Mouse (Mus musculus) liver, embryonic 15.5 days (tissue): Measurements from ENCODE around the gene Cryab. TPM values are rescaled to one million over a fixed set of nuclear protein-coding genes. Genes with fewer than 3 reads are reported as not detected.

Experiments
- ATAC-seq: fragments of 200-750 bp; cut with Nextera tagmentation; 2 replicates; pipeline ENCODE4 v1.8.0; 2017; ENCODE audit warnings: moderate number of reproducible peaks, mild to moderate bottlenecking, moderate library complexity; ENCODE audit not compliant: insufficient read depth
- H3K27ac ChIP-seq: fragments of 300-500 bp; sonication (generic); replicated peaks from 2 replicates; pipeline ENCODE4 v1.5.1; 2015; ENCODE audit warnings: mild to moderate bottlenecking, inconsistent platforms
- H3K27me3 ChIP-seq: fragments of 300-500 bp; sonication (generic); 2 replicates; pipeline ENCODE4 v1.6.1; 2015; ENCODE audit warnings: mild to moderate bottlenecking, inconsistent platforms
- H3K36me3 ChIP-seq: fragments of 300-500 bp; sonication (generic); replicated peaks from 2 replicates; pipeline ENCODE4 v1.6.1; 2015; ENCODE audit warnings: moderate library complexity, mild to moderate bottlenecking, inconsistent platforms
- H3K4me1 ChIP-seq: fragments of 300-500 bp; sonication (generic); replicated peaks from 2 replicates; pipeline ENCODE4 v1.6.1; 2015; ENCODE audit warnings: inconsistent platforms
- H3K4me2 ChIP-seq: fragments of 300-500 bp; sonication (generic); 2 replicates; pipeline ENCODE4 v1.6.1; 2015; ENCODE audit warnings: moderate library complexity, mild to moderate bottlenecking, inconsistent platforms
- H3K4me3 ChIP-seq: fragments of 300-500 bp; sonication (generic); replicated peaks from 2 replicates; pipeline ENCODE4 v1.5.1; 2015; ENCODE audit warnings: mild to moderate bottlenecking, inconsistent platforms
- H3K9ac ChIP-seq: fragments of 300-500 bp; sonication (generic); 2 replicates; pipeline ENCODE4 v1.6.1; 2015; ENCODE audit warnings: moderate library complexity, mild to moderate bottlenecking, inconsistent platforms
- H3K9me3 ChIP-seq: fragments of 300-500 bp; sonication (generic); replicated peaks from 2 replicates; pipeline ENCODE4 v1.6.1; 2016; ENCODE audit warnings: inconsistent platforms
- WGBS: fragments of 180-500 bp; shearing (Covaris S2); methylation state at CpG from one replicate; pipeline ENCODE4 v1.1.7; 2015; ENCODE audit warnings: mixed read lengths; ENCODE audit not compliant: insufficient replicate concordance; 5-methylcytosine and 5-hydroxymethylcytosine counted together
- polyA plus RNA-seq: library from polyadenylated mRNA; unstranded; fragments of >200 nt; fragmentation: Nextera tagmentation; extraction: Ambion mirVana; gene quantifications from 2 replicates; pipeline ENCODE4 v1.2.1, GENCODE M21; 2015

Cryab gene
- polyA plus RNA-seq: 9.9 and 15.2 TPM in 2 replicates

- H3K27ac ChIP-seq: no peak within 1 kb of the TSS
- H3K9ac ChIP-seq: no peak within 1 kb of the TSS
- H3K36me3 ChIP-seq: no peaks in the 10 kb centered on the region
- 64% methylated on average over 22 of the region's 22 CpGs for WGBS
- H3K9me3 ChIP-seq: no peaks in the 10 kb centered on the region
- ATAC-seq: no peak
- H3K4me3 ChIP-seq: no peak within 1 kb of the TSS
- no peaks in the 10 kb centered on the region for H3K4me1 ChIP-seq
- H3K27me3 ChIP-seq: peaks cover 12% of the 10 kb centered on the region; the same call in 1 of the 2 replicates
- no peak within 1 kb of the TSS for H3K4me2 ChIP-seq
These were observed at the start of gene Cryab for GRCm38 (mm10) chr9:50751323-50751722. Cryab (plus strand) TSS chr9:50751325.

DNA sequence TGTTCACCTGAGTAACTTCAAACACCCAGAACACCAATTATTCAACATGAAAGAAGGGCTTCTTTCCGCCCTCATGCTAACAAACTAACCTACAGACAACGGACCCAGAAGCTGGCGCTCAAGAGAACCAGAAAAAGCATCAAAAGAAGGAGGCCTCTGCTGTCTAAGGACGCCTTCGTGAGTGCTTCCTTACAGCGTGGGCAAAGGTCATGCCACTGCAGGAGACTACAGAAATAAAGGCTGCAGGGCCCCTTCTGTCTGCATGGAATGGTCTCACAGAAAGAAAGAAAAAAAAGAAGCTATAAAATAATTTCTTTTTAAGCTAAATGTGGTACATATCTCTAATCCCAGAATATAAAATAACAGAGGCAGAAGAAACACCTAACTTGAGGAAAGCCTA, 46.2 kb upstream of the Cryab start:
- H3K4me2 ChIP-seq: no peak overlapping the region
- peaks cover 12% of the 10 kb centered on the region; the same call in 1 of the 2 replicates for H3K4me1 ChIP-seq
- H3K9ac ChIP-seq: no peak overlapping the region
- H3K36me3 ChIP-seq: no peaks in the 10 kb centered on the region
- H3K9me3 ChIP-seq: no peaks in the 10 kb centered on the region
- WGBS: 51% methylated on average over 6 of the region's 6 CpGs
- no peak overlapping the region for H3K4me3 ChIP-seq
- no peak for ATAC-seq
- H3K27me3 ChIP-seq: peaks cover 21% of the 10 kb centered on the region
- no peak overlapping the region for H3K27ac ChIP-seq

DNA sequence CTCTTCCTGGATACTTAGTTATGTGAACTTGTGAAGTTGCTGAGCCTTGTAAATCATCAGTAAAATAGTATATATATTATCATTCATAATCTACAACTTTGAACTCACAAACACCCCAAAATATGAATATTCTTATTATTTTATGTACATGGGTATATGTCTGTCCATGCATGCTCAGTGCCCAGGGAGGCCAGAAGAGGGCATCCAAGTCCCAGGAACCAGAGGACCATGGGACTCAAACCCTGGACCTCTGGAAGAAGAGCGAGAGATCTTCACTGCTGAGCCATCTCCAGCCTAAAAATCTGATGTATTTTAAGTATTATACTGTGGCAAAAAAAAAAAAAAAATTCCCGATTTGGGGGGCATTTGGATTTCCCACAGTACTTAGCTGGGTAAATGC, 42.0 kb upstream of the Cryab start:
- Histone ChIP-seq H3K4me3 (no peak overlapping the region), H3K9ac (no peak overlapping the region), H3K27ac (no peak overlapping the region), H3K4me1 (no peaks in the 10 kb centered on the region), H3K9me3 (no peaks in the 10 kb centered on the region), H3K27me3 (no peaks in the 10 kb centered on the region), H3K4me2 (no peak overlapping the region), H3K36me3 (no peaks in the 10 kb centered on the region)
- 12% methylated on average over 2 of the region's 2 CpGs for WGBS
- no peak for ATAC-seq

- no peaks in the 10 kb centered on the region for H3K4me1 ChIP-seq
- H3K36me3 ChIP-seq: no peaks in the 10 kb centered on the region
- ATAC-seq: no peak
- H3K4me3 ChIP-seq: no peak overlapping the region
- no peaks in the 10 kb centered on the region for H3K9me3 ChIP-seq
- WGBS: 51% methylated on average over 4 of the region's 4 CpGs
- H3K4me2 ChIP-seq: no peak overlapping the region
- no peak overlapping the region for H3K9ac ChIP-seq
- H3K27me3 ChIP-seq: no peaks in the 10 kb centered on the region
- no peak overlapping the region for H3K27ac ChIP-seq
These were observed 39.8 kb upstream of the Cryab start for GRCm38 (mm10) chr9:50711337-50711736.

- ATAC-seq: no peak
- H3K9ac ChIP-seq: no peak overlapping the region
- no peaks in the 10 kb centered on the region for H3K9me3 ChIP-seq
- no peaks in the 10 kb centered on the region for H3K4me1 ChIP-seq
- H3K36me3 ChIP-seq: no peaks in the 10 kb centered on the region
- WGBS: 44% methylated on average over 4 of the region's 4 CpGs
- H3K27ac ChIP-seq: no peak overlapping the region
- no peak overlapping the region for H3K4me3 ChIP-seq
- no peak overlapping the region for H3K4me2 ChIP-seq
- peaks cover 3% of the 10 kb centered on the region; the same call in 1 of the 2 replicates for H3K27me3 ChIP-seq
These were observed 36.9 kb upstream of the Cryab start for GRCm38 (mm10) chr9:50714188-50714587.

GRCm38 (mm10) chr9:50718878-50719277, 32.2 kb upstream of the Cryab start:
- ATAC-seq: no peak
- H3K4me3 ChIP-seq: no peak overlapping the region
- H3K9ac ChIP-seq: no peak overlapping the region
- no peaks in the 10 kb centered on the region for H3K36me3 ChIP-seq
- WGBS: 50% methylated on average over 4 of the region's 4 CpGs
- H3K27ac ChIP-seq: no peak overlapping the region
- H3K27me3 ChIP-seq: peaks cover 9% of the 10 kb centered on the region; the same call in 1 of the 2 replicates
- no peak overlapping the region for H3K4me2 ChIP-seq
- H3K4me1 ChIP-seq: no peaks in the 10 kb centered on the region
- H3K9me3 ChIP-seq: no peaks in the 10 kb centered on the region

DNA sequence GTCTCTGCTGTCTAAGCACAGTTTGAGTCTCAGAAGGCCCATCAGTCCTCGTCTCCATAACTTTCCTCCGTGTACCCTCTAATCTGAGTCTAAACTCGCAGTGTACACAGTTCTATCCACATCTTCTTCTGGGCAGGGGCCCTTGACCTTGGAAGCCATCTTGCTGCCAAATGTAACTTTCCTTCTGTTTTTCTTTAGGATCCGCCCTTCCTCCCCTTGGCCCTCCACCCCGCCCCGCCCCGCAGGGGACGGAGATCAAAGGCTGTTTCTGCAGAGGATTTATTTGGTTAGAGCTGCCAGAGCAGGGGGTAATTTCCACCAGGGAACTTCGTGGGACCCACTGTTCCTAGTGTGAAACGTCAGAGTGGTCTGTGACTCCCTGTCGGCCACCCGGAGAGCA, 30.1 kb upstream of the Cryab start:
- H3K4me2 ChIP-seq: no peak overlapping the region
- no peak overlapping the region for H3K27ac ChIP-seq
- 41% methylated on average over 12 of the region's 12 CpGs for WGBS
- no peaks in the 10 kb centered on the region for H3K9me3 ChIP-seq
- H3K27me3 ChIP-seq: peaks cover 15% of the 10 kb centered on the region
- no peaks in the 10 kb centered on the region for H3K36me3 ChIP-seq
- H3K4me3 ChIP-seq: no peak overlapping the region
- H3K9ac ChIP-seq: no peak overlapping the region
- H3K4me1 ChIP-seq: no peaks in the 10 kb centered on the region
- ATAC-seq: no peak

DNA sequence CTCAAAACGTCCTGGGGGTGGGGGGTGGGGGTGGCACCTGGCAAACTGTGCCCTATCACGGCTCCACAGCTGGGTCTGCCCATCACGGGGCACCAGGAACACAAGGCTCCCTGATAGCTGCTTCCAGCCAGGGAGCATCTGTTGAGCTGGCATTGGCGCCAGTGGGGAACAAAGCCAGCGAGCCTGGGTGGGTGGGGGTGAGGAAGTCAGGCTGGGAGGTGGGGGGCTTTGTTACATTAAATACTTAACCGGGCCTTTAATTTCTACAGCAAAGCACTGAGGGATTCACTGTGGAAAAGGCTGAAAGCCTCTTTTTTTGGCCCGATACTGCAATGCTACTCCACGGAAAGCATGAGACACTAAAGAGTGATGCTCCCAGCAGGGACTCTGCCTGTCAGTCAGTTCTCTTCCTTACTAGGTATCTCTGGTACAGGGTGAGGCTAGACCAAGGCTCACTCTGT, 28.6 kb upstream of the Cryab start:
- WGBS: 32% methylated on average over 8 of the region's 8 CpGs
- ATAC-seq: no peak

DNA sequence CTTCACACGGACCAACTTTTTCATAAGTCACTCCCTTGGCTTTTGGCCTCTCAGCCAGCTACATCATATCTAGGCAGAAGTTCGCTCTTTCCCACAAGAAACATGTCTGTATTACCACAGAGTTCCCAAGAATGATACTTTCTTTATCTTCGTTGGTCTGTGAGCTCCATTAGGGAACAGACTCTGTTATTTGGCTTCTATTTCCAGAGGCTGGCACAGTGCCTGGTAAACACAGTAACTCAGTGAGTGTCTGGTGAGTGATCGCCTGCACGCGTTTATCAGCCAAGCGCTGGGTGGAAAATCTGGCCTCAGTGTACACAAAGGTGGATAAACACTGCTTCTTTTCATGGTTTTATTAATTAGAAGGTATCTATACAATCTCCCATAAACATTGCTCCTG, 27.7 kb upstream of the Cryab start:
- Histone ChIP-seq H3K27me3 (peaks cover 36% of the 10 kb centered on the region), H3K4me1 (0 out of 2 replicates have a peak, but pooled peaks cover 2% of the 10 kb centered on the region), H3K9me3 (no peaks in the 10 kb centered on the region), H3K4me3 (no peak overlapping the region), H3K9ac (no peak overlapping the region), H3K27ac (no peak overlapping the region), H3K4me2 (no peak overlapping the region), H3K36me3 (no peaks in the 10 kb centered on the region)
- WGBS: 62% methylated on average over 7 of the region's 7 CpGs
- no peak for ATAC-seq

More for the DNA sequence above, 28.6 kb upstream of the Cryab start:
- H3K27me3 ChIP-seq: peaks cover 27% of the 10 kb centered on the region
- H3K9ac ChIP-seq: no peak overlapping the region
- no peak overlapping the region for H3K4me2 ChIP-seq
- H3K9me3 ChIP-seq: no peaks in the 10 kb centered on the region
- no peaks in the 10 kb centered on the region for H3K4me1 ChIP-seq
- no peak overlapping the region for H3K4me3 ChIP-seq
- H3K36me3 ChIP-seq: no peaks in the 10 kb centered on the region
- no peak overlapping the region for H3K27ac ChIP-seq

GRCm38 (mm10) chr9:50724147-50724546, 27.0 kb upstream of the Cryab start:
- Histone ChIP-seq H3K27ac (no peak overlapping the region), H3K4me3 (no peak overlapping the region), H3K27me3 (peaks cover 43% of the 10 kb centered on the region), H3K4me1 (0 out of 2 replicates have a peak, but pooled peaks cover 2% of the 10 kb centered on the region), H3K9ac (no peak overlapping the region), H3K36me3 (no peaks in the 10 kb centered on the region), H3K4me2 (no peak overlapping the region), H3K9me3 (no peaks in the 10 kb centered on the region)
- 61% methylated on average over 2 of the region's 2 CpGs for whole genome bisulfite sequencing
- no peak for ATAC-seq

DNA sequence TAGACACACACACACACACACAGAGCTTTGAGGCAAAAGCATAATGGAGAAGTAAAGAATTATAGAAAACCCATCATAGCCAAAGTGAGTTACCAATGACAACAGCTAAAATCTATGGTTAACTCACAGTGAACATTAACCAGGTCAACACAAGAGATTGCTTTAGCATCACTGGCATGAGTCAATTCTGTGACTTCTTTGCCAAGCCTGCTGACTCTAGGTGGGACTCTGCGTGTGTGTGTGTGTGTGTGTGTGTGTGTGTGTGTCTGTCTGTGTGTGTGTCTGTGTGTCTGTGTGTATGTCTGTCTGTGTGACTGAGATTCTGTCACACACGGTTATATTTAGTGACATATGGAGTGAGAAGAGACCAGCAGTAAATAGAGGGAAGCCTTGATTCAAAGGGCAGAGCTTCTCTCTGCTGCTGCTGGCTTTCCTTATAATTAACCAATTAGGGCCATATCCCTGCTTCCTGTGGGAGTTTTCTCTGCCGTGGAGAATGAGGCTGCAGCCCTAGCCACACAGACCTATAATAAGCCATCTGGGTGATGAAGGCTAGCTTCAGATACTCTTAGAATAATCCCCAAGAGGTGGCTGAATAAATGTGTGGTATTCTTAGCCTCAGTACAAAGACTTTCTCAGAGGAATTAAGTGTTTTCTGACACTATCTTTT, 26.3 kb upstream of the Cryab start:
- 0 out of 2 replicates have a peak, but pooled peaks cover 2% of the 10 kb centered on the region for H3K4me1 ChIP-seq
- ATAC-seq: no peak
- H3K9ac ChIP-seq: no peak overlapping the region
- H3K4me3 ChIP-seq: no peak overlapping the region
- H3K9me3 ChIP-seq: no peaks in the 10 kb centered on the region
- 37% methylated on average over 3 of the region's 3 CpGs for WGBS
- peaks cover 48% of the 10 kb centered on the region for H3K27me3 ChIP-seq
- H3K27ac ChIP-seq: no peak overlapping the region
- no peaks in the 10 kb centered on the region for H3K36me3 ChIP-seq
- no peak overlapping the region for H3K4me2 ChIP-seq
